Mouse (Mus musculus) mature B cell (primary cell): ENCODE results near the gene Eef2k.
"Not testable (repeated sequence)": the region's sequence is repeated elsewhere in the genome, so short reads cannot be mapped to it uniquely, and the experiment has no call there.

ENCODE experiments used
- in situ Hi-C: fragments of 300-500 bp; cut with MboI; formaldehyde crosslinking; loops from 2 replicates; pipeline ENCODE4 v1.14.3; 2019

The Eef2k gene

GRCm38 (mm10) chr7:120936522-120936921, 93.9 kb downstream of the Eef2k start:
- in situ Hi-C loops: no loop called here

- in situ Hi-C loops: no loop called here
Measured at GRCm38 (mm10) chr7:120938206-120938605, 95.6 kb downstream of the Eef2k start.

- in situ Hi-C loops: no loop called here
Measured at GRCm38 (mm10) chr7:120940343-120940742, 97.7 kb downstream of the Eef2k start.

- in situ Hi-C loops: no loop called here
Measured at GRCm38 (mm10) chr7:120941214-120941613, 98.6 kb downstream of the Eef2k start.

- in situ Hi-C loops: no loop called here
Measured at GRCm38 (mm10) chr7:120942506-120942905, 99.9 kb downstream of the Eef2k start.

GRCm38 (mm10) chr7:120943936-120944509, 101.4 kb downstream of the Eef2k start:
- in situ Hi-C loops: no loop called here

- in situ Hi-C loops: not testable (repeated sequence)
Measured at GRCm38 (mm10) chr7:120953591-120953990, 111.0 kb downstream of the Eef2k start.
